Mouse (Mus musculus) MEL (cell line): Measurements from ENCODE around the gene Cyfip2.

Experiments
- CTCF ChIP-seq, 3 experiments: IDR thresholded peaks in 2 of 3; conservative IDR thresholded peaks in 1 of 3; 2 replicates each; pipeline ENCODE4 v1.5.1; 2011 to 2012; ENCODE audit warnings: low read length in 3 of 3, low read depth in 2 of 3, mild to moderate bottlenecking in 2 of 3, improper control_type of control experiment in 1 of 3, inconsistent platforms in 1 of 3, mixed read lengths in 1 of 3, moderate library complexity in 1 of 3; ENCODE audit not compliant: control insufficient read depth in 1 of 3, insufficient read depth in 1 of 3, poor library complexity in 1 of 3, severe bottlenecking in 1 of 3
- HCFC1 ChIP-seq: IDR thresholded peaks from 2 replicates; pipeline ENCODE4 v1.6.1; 2012; ENCODE audit warnings: low read depth, mild to moderate bottlenecking, inconsistent platforms, low read length, improper control_type of control experiment, moderate library complexity
- MAX ChIP-seq: IDR thresholded peaks from 2 replicates; pipeline ENCODE4 v1.6.1; 2011; ENCODE audit warnings: low read length, improper control_type of control experiment
- MAZ ChIP-seq: IDR thresholded peaks from 2 replicates; pipeline ENCODE4 v1.6.1; 2012; ENCODE audit warnings: low read depth, mild to moderate bottlenecking, inconsistent platforms, low read length, improper control_type of control experiment
- POLR2A ChIP-seq, 2 experiments: IDR thresholded peaks; 2 replicates each; pipeline ENCODE4 v1.6.1; 2011 to 2012; ENCODE audit warnings: low read length in 2 of 2, mild to moderate bottlenecking in 2 of 2, control low read depth in 1 of 2, improper control_type of control experiment in 1 of 2, low read depth in 1 of 2, moderate library complexity in 1 of 2; ENCODE audit not compliant: control insufficient read depth in 1 of 2, insufficient read depth in 1 of 2, poor library complexity in 1 of 2
- POLR2AphosphoS2 ChIP-seq: IDR thresholded peaks from 2 replicates; pipeline ENCODE4 v1.6.1; 2011; ENCODE audit warnings: low read length, improper control_type of control experiment
- TBP ChIP-seq: IDR thresholded peaks from 2 replicates; pipeline ENCODE4 v1.8.0; 2011; ENCODE audit warnings: low read depth, low read length, improper control_type of control experiment
- USF1 ChIP-seq: IDR thresholded peaks from 2 replicates; pipeline ENCODE4 v1.6.1; 2014; ENCODE audit warnings: low read depth, mild to moderate bottlenecking, inconsistent platforms, low read length, improper control_type of control experiment, moderate library complexity

DNA sequence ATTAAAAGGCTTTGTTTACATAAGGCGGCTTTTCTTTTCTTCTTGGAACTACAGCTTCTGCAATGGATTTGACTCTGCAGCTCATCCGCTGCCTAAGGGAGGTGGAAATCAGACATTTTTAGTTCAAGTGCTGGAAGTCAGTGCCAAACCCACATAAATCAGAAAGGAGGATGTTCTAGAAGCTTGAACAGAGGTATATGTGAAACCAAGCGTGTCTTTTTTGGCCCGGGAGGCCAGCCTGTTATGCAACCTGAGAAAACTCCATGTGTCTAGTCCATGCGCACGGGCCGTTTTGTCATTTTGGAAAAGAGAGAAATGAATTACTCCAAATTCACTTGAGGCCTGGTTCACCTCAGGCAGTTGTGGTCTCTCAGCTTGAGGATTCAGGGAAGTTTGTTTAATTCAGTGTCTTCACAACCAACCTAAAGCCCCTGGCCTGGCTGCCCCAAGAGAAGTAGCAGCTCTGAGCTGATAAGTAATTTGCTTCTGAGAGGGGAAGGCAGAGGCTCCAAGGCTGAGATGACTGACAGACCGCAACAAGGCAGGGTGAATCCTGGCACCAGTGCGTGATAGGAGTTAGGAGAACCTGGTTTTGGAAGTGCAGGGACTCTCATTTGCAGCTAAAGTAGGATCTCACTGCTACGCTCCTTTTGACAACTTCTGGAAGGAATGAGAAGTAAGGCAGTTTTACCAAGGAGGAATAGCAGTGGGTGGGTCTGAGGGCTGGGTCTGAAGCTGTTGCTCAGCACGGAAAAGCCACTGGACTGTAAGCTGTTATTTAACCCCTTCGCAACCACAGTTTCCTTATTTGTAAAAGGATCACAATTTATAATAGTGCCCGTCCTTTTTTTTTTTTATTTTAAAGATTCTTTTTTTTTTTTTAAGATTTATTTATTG, 13.5 kb downstream of the Cyfip2 start:
- TF ChIP-seq MAZ (no peak), POLR2A (IDR thresholded peaks at IDR 0.05; ENCODE audit: control insufficient read depth in 1 of 2, insufficient read depth in 1 of 2, low read depth in 1 of 2, low read length in 2 of 2, poor library complexity in 1 of 2) (no peak), HCFC1 (no peak), POLR2AphosphoS2 (no peak), MAX (no peak), TBP (no peak), CTCF (IDR thresholded peaks at IDR 0.05 in 2 of 3, conservative IDR thresholded peaks at IDR 0.05 in 1 of 3; ENCODE audit: control insufficient read depth in 1 of 3, insufficient read depth in 1 of 3, low read depth in 2 of 3, low read length in 3 of 3, poor library complexity in 1 of 3, severe bottlenecking in 1 of 3) (no peak), USF1 (no peak)
